Mouse (Mus musculus) limb, embryonic 13.5 days (tissue): Measurements from ENCODE around the gene Spg21. TPM values are rescaled to one million over a fixed set of nuclear protein-coding genes. Genes with fewer than 3 reads are reported as not detected.

Experiments
- ATAC-seq: fragments of 200-750 bp; cut with Nextera tagmentation; 2 replicates; pipeline ENCODE4 v1.8.0; 2017; ENCODE audit warnings: low read depth, moderate number of reproducible peaks, moderate TSS enrichment; ENCODE audit not compliant: low FRiP score
- H3K27ac ChIP-seq: fragments of 300-500 bp; sonication (generic); 2 replicates; pipeline ENCODE4 v1.5.1; 2015; ENCODE audit warnings: inconsistent platforms, mild to moderate bottlenecking, moderate library complexity
- H3K27me3 ChIP-seq: fragments of 300-500 bp; sonication (generic); 2 replicates; pipeline ENCODE4 v1.6.1; 2015; ENCODE audit warnings: mild to moderate bottlenecking, inconsistent platforms
- H3K36me3 ChIP-seq: fragments of 300-500 bp; sonication (generic); 2 replicates; pipeline ENCODE4 v1.6.1; 2015; ENCODE audit warnings: inconsistent platforms, mild to moderate bottlenecking, moderate library complexity
- H3K4me1 ChIP-seq: fragments of 300-500 bp; sonication (generic); 2 replicates; pipeline ENCODE4 v1.6.1; 2015; ENCODE audit warnings: inconsistent platforms
- H3K4me2 ChIP-seq: fragments of 300-500 bp; sonication (generic); replicated peaks from 2 replicates; pipeline ENCODE4 v1.6.1; 2015; ENCODE audit warnings: inconsistent platforms, mild to moderate bottlenecking, moderate library complexity
- H3K4me3 ChIP-seq: fragments of 300-500 bp; sonication (generic); 2 replicates; pipeline ENCODE4 v1.5.1; 2015; ENCODE audit warnings: moderate library complexity, mild to moderate bottlenecking, inconsistent platforms
- H3K9ac ChIP-seq: fragments of 300-500 bp; sonication (generic); 2 replicates; pipeline ENCODE4 v1.6.1; 2015; ENCODE audit warnings: mild to moderate bottlenecking, inconsistent platforms
- H3K9me3 ChIP-seq: fragments of 300-500 bp; sonication (generic); 2 replicates; pipeline ENCODE4 v1.6.1; 2016; ENCODE audit warnings: inconsistent platforms
- WGBS: fragments of 180-500 bp; shearing (Covaris S2); methylation state at CpG from one replicate; pipeline ENCODE4 v1.1.7; 2015; 5-methylcytosine and 5-hydroxymethylcytosine counted together
- polyA plus RNA-seq: library from polyadenylated mRNA; unstranded; fragments of >200 nt; fragmentation: Nextera tagmentation; extraction: Ambion mirVana; gene quantifications from 2 replicates; pipeline ENCODE4 v1.2.1, GENCODE M21; 2015

The Spg21 gene
- polyA plus RNA-seq, 1 experiment from 2014 or later, result 141 TPM

DNA sequence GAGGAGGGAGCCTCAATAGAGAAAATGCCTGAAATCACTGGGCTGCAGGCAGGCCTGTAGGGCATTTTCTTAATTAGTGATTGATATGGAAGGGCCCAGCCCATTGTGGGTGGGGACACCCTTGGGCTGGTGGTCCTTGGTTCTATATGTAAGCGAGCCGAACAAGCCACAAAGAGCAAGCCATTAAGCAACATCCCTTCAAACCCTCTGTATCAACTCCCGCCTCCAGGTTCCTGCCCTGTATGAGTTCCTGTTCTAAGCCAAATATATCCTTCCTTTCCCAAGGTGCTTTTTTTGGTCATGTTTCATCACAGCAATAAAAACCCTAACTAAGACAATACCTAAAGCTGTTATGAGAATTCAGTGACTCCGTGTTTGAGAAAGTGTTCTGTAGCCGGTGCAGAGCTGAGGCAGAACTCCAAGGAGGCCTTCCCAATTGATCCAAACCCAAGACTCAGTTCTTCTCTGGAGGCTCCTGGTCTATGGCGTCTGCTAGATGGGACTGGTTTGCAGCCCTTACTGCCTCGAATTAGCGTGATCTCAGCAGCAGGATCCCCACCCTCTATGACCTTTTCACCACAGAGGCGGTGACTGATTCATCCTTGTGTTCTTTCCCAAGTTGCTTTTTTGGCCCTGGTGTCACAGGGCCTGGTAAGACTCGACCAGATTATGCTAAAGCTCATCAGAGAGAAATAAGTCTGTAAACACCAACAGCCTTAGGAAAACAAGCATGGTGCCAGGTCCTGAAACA is 64.9 kb downstream of the Spg21 start:
- peaks cover 4% of the 10 kb centered on the region for H3K4me1 ChIP-seq
- peaks cover 8% of the 10 kb centered on the region; the same call in 1 of the 2 replicates for H3K27me3 ChIP-seq
- whole genome bisulfite sequencing, result 83% methylated on average over 10 of the region's 10 CpGs
- no peak for ATAC-seq
- H3K4me3 ChIP-seq, result no peak overlapping the region
- no peaks in the 10 kb centered on the region for H3K9me3 ChIP-seq
- no peak overlapping the region for H3K27ac ChIP-seq
- H3K4me2 ChIP-seq, result no peak overlapping the region
- no peaks in the 10 kb centered on the region for H3K36me3 ChIP-seq
- no peak overlapping the region for H3K9ac ChIP-seq

DNA sequence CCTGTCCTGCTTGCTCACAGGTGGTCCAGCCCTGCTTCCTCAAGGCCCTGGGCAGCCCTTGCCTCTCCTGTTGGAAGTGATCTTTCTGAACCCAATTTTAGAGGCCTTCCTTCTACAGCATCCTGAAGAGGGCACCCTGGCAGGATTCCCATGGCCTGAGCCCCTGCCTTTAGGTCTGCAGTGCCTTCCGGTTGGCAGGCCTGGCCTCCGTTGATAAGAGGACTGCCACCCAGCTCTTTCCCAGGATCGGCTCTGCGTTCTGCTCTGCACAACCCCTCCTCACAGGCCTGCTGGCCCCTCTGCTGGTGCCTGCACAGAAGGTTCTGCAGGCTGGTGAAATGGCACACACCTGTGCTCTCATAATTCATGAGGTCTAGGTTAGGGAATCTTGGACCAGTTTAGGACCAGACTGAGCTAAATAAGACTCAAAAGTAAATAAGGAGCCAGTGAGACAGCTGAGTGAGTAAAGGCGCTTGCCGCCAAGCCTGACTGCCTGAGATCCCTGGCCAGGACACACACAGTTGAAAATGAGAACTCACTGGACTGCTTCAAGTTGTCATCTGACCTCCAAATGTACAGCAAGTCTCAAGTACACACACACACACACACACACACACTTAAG is 67.8 kb downstream of the Spg21 start:
- 80% methylated on average over 6 of the region's 6 CpGs for WGBS
- Histone ChIP-seq H3K4me1 (0 out of 2 replicates have a peak, but pooled peaks cover 4% of the 10 kb centered on the region), H3K9ac (no peak overlapping the region), H3K36me3 (no peaks in the 10 kb centered on the region), H3K4me2 (no peak overlapping the region), H3K27ac (no peak overlapping the region), H3K4me3 (no peak overlapping the region), H3K9me3 (no peaks in the 10 kb centered on the region), H3K27me3 (no peaks in the 10 kb centered on the region)
- ATAC-seq, result no peak

DNA sequence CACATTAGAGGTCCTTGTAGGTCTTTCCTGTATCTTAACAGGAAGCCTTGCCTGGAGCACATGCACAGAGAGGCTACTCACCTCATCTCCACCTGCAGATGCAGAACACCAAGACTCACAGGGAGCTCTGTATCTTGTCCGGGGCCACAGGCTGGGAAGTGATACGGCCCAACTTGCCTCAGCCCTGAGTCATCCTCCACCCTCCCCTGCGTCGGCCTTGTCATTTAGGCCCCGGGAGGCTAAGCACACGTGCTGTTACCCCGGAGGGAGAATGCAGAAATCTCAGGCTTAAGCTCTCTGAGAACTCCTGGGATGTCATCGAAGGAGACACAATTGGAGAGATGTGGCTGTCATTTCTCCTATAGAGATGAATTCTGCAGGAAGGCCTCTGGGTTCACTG is 68.9 kb downstream of the Spg21 start:
- no peak overlapping the region for H3K27ac ChIP-seq
- ATAC-seq, result no peak
- 66% methylated on average over 8 of the region's 8 CpGs for WGBS

DNA sequence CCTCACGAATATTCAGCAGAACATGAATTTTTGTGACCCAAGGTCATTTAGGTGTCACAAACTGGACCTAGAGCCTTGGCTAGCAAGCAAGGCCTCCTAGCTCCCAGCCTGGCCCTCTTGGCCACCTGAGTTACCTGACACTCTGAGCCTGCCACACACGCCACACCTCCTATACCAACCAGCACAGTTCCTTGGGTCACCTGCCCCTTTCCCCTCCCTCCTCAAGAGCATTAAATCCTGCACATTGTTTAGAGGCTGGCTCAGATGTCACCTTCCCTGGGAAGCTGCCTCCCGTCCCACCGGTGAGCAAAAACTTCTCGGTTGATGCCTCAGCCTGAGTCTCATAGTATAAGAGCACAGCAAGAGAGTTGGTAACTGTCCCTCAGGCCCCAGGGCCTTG is 70.5 kb downstream of the Spg21 start:
- Histone ChIP-seq H3K4me1 (no peaks in the 10 kb centered on the region), H3K27ac (no peak overlapping the region)

More for the DNA sequence above, 68.9 kb downstream of the Spg21 start:
- H3K4me3 ChIP-seq, result no peak overlapping the region
- H3K4me2 ChIP-seq, result no peak overlapping the region
- no peaks in the 10 kb centered on the region for H3K27me3 ChIP-seq
- H3K4me1 ChIP-seq, result no peaks in the 10 kb centered on the region
- no peaks in the 10 kb centered on the region for H3K9me3 ChIP-seq
- no peak overlapping the region for H3K9ac ChIP-seq
- no peaks in the 10 kb centered on the region for H3K36me3 ChIP-seq

DNA sequence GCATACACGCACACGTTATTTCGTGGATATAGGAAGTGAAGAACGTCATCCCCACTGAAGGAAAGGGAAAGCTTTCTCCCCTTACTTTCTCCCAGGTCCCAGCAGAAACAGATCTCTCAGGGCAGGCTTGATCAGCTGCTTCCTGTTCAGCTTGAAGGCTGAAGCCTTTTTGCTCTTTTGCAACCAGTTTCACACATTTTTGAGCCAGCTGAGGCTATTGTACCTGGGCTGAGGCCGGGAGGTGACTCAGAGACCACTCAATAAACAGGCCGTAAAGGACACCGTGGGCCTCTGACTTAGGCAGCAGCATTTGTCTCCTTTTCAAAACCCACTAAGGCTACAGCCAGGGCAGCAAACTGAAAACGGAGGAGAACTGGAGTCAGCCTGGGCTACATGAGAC is 72.2 kb downstream of the Spg21 start:
- no peak overlapping the region for H3K27ac ChIP-seq
- no peaks in the 10 kb centered on the region for H3K27me3 ChIP-seq
- 49% methylated on average over 8 of the region's 8 CpGs for WGBS
- ATAC-seq, result no peak
- no peak overlapping the region for H3K4me3 ChIP-seq
- no peak overlapping the region for H3K9ac ChIP-seq
- no peak overlapping the region for H3K4me2 ChIP-seq
- H3K36me3 ChIP-seq, result no peaks in the 10 kb centered on the region
- no peaks in the 10 kb centered on the region for H3K4me1 ChIP-seq
- H3K9me3 ChIP-seq, result no peaks in the 10 kb centered on the region

More for the DNA sequence above, 70.5 kb downstream of the Spg21 start:
- 71% methylated on average over 5 of the region's 5 CpGs for WGBS
- no peak overlapping the region for H3K4me3 ChIP-seq
- ATAC-seq, result no peak
- H3K4me2 ChIP-seq, result no peak overlapping the region
- no peaks in the 10 kb centered on the region for H3K27me3 ChIP-seq
- no peaks in the 10 kb centered on the region for H3K9me3 ChIP-seq
- H3K36me3 ChIP-seq, result no peaks in the 10 kb centered on the region
- H3K9ac ChIP-seq, result no peak overlapping the region

DNA sequence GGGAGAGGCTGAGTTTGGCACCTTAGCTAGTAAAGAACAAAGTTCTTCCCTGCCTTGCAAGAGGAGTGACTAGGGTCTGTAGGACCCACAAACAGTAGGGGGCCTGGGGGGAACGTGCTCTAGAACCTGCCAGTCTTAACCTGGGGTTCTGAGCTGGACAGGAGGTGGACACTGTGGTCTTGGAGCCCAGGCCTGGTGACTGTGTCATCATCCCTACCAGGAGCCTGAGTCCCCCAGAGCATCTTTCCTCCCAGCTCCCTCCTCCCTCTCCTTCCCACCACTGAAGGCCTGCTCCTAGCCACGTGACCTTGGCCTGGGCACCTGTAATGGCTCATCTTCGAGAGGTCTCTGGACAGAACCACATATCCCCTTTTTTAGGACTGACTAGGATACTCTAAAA is 73.4 kb downstream of the Spg21 start:
- H3K36me3 ChIP-seq, result no peaks in the 10 kb centered on the region
- H3K9me3 ChIP-seq, result no peaks in the 10 kb centered on the region
- no peak overlapping the region for H3K4me3 ChIP-seq
- H3K4me2 ChIP-seq, result no peak overlapping the region
- no peak for ATAC-seq
- no peaks in the 10 kb centered on the region for H3K27me3 ChIP-seq
- H3K4me1 ChIP-seq, result no peaks in the 10 kb centered on the region
- no peak overlapping the region for H3K27ac ChIP-seq
- no peak overlapping the region for H3K9ac ChIP-seq
- 73% methylated on average over 3 of the region's 3 CpGs for WGBS

DNA sequence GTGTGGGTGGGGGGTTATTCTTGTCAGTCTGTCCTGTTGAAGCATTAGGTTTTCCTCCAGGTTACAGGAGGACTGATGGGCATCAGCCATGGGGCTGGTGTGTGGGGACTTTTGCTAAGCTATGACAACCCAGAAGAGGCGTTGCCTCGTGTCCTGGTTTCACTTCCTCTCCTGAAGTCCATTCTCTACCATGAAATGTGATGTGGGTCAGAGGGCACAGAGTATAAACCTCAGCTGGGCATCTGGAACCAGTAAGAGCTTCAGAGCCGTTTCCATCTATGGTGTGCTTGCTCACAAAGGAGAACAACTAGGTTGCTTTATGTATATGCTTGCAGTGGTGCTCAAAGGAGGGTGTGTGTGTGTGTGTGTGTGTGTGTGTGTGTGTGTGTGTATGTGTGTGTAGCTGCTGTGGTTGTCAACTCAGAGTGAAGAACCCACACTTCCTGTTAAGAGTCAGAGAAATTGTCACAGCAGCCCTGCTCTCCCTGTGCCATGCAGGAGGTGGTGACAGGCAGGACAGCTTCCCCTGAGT is 74.5 kb downstream of the Spg21 start:
- H3K9me3 ChIP-seq, result no peaks in the 10 kb centered on the region
- no peak overlapping the region for H3K9ac ChIP-seq
- H3K4me3 ChIP-seq, result no peak overlapping the region
- ATAC-seq, result no peak
- 39% methylated on average over 3 of the region's 3 CpGs for WGBS
- H3K36me3 ChIP-seq, result no peaks in the 10 kb centered on the region
- no peak overlapping the region for H3K27ac ChIP-seq
- H3K27me3 ChIP-seq, result no peaks in the 10 kb centered on the region
- no peak overlapping the region for H3K4me2 ChIP-seq
- no peaks in the 10 kb centered on the region for H3K4me1 ChIP-seq

DNA sequence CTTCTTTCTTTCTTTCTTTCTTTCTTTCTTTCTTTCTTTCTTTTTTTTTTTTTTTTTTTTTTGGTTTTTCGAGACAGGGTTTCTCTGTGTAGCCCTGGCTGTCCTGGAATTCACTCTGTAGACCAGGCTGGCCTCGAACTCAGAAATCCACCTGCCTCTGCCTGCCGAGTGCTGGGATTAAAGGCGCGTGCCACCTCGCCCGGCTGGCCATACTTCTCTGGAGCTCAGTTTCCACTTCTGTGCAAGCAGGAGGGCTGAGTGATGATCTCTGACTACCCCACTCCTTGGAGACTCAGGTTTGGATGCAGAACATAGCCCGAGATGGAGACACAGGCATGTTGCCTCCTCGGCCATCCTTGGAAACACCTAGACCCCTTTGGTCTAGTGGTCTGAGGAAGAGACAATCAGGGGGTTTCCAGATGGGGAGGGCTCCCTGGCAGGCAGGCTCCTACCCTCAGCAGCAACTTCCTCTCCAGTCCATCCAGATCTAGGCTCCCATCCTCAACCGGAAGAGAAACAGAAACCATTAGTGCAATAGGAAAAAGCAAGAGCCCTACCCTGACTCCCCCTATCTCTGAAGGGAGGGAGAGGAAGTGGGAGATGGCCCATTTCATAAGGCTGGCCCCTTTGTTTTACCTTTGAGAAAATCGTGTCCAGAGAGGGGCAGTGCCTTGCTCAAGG is 75.2 kb downstream of the Spg21 start:
- H3K4me2 ChIP-seq, result no peak overlapping the region
- no peak overlapping the region for H3K27ac ChIP-seq
- H3K9me3 ChIP-seq, result no peaks in the 10 kb centered on the region
- WGBS, result 85% methylated on average over 10 of the region's 11 CpGs
- no peaks in the 10 kb centered on the region for H3K36me3 ChIP-seq
- ATAC-seq, result no peak
- no peak overlapping the region for H3K9ac ChIP-seq
- no peaks in the 10 kb centered on the region for H3K27me3 ChIP-seq
- H3K4me1 ChIP-seq, result no peaks in the 10 kb centered on the region
- H3K4me3 ChIP-seq, result no peak overlapping the region

DNA sequence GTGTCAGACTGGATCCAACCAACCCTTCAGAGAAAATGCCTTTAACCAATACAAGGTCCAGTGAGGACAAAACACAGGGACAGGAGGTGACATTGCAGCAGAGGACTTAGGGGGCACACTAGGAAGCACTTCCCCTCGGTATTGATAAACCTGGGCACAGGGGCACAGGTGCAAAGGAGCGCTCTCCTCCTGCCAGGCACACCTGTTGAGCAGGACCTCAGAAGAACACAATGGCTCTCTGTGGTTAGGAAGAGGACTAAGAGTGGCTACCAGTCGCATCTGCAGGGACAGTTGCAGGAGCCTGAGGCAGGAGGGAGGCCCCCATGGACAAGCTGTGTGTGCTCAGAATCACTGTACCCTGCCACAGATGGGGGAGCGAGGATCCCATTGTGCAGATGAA is 75.7 kb downstream of the Spg21 start:
- no peak overlapping the region for H3K4me2 ChIP-seq
- H3K9me3 ChIP-seq, result no peaks in the 10 kb centered on the region
- H3K4me3 ChIP-seq, result no peak overlapping the region
- WGBS, result 83% methylated on average over 4 of the region's 4 CpGs
- H3K9ac ChIP-seq, result no peak overlapping the region
- no peaks in the 10 kb centered on the region for H3K36me3 ChIP-seq
- peaks cover 4% of the 10 kb centered on the region for H3K4me1 ChIP-seq
- ATAC-seq, result no peak
- no peak overlapping the region for H3K27ac ChIP-seq
- H3K27me3 ChIP-seq, result no peaks in the 10 kb centered on the region

Other genes with a start within 250 kb of the Spg21 start
- 1.9 TPM in 2 replicates for gene Cilp, start 195.8 kb upstream of the Spg21 start, polyA plus RNA-seq
- 62.3 and 66.2 TPM in 2 replicates for gene Clpx, start 166.7 kb upstream of the Spg21 start, polyA plus RNA-seq
- 10.4 and 10.6 TPM in 2 replicates for gene Pdcd7, start 114.8 kb upstream of the Spg21 start, polyA plus RNA-seq
- 0.42 and 0.49 TPM in 2 replicates for gene Ubap1l, start 99.9 kb upstream of the Spg21 start, polyA plus RNA-seq
- gene Kbtbd13, start 69.3 kb upstream of the Spg21 start, polyA plus RNA-seq, result 1.4 and 1.6 TPM in 2 replicates
- 9.7 and 11.1 TPM in 2 replicates for gene Rasl12, start 62.4 kb upstream of the Spg21 start, polyA plus RNA-seq
- gene Slc51b, start 38.0 kb upstream of the Spg21 start, polyA plus RNA-seq, result not detected in 2 replicates
- gene Mtfmt, start 25.2 kb upstream of the Spg21 start, polyA plus RNA-seq, result 24.2 and 25.2 TPM in 2 replicates
- gene Ankdd1a, start 59.2 kb downstream of the Spg21 start, polyA plus RNA-seq, result not detected in 2 replicates
- 13.9 and 16.2 TPM in 2 replicates for gene Plekho2, start 119.1 kb downstream of the Spg21 start, polyA plus RNA-seq
- 15.1 and 16.0 TPM in 2 replicates for gene Pif1, start 126.2 kb downstream of the Spg21 start, polyA plus RNA-seq
- gene Rbpms2, start 168.7 kb downstream of the Spg21 start, polyA plus RNA-seq, result 15.3 and 16.1 TPM in 2 replicates
- 341 and 352 TPM in 2 replicates for gene Oaz2, start 207.1 kb downstream of the Spg21 start, polyA plus RNA-seq